Mouse (Mus musculus): ENCODE results near the gene Agpat4. TPM values are rescaled to one million over a fixed set of nuclear protein-coding genes. Genes with fewer than 3 reads are reported as not detected.

The Agpat4 gene
- total and polyA plus RNA-seq, 2 experiments from 2014 or later = 9.2 to 13.4 TPM

DNA sequence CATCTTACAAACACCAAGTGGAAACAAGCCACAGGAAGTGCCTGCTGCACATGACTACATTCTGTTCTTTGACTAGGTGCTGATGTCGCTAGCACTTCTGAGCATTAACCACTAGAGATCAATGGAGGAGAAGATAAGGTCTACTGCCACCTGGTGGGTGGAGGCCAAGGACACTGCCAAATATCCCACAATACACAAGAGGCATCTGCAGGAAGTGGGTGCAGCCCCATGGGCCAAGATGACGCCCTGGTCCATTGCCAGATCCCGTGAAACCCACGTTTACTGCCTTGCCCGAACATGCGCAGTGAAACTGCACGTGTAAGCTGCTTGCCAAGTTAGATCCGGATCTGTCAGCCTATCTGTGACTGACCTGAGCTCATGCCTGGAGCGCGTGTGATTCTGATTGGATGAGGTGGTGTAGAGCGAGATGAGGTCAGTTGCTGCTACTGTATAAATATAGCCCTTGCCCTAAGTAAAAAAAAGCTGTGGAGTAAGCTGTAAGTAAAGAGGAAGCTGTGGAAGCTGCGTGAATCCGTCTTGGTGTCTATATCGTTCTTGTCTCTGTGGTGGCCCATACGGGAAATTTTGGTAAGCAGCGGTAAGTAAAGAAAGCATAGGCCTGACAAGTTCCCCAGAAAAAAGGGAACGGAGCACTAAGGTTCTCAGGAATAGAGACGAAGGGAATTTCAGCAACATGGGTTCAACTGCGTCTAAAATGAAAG, 131.4 kb downstream of the Agpat4 start:
- DNase-seq (ENCODE audit: low spot score) = no peak
- no peak for ATAC-seq (ENCODE audit: insufficient read depth, low read depth)
- H3K36me3 ChIP-seq (replicated peaks; ENCODE audit: control insufficient read depth, insufficient read depth, low read length) = peaks cover 76% of the 10 kb centered on the region

DNA sequence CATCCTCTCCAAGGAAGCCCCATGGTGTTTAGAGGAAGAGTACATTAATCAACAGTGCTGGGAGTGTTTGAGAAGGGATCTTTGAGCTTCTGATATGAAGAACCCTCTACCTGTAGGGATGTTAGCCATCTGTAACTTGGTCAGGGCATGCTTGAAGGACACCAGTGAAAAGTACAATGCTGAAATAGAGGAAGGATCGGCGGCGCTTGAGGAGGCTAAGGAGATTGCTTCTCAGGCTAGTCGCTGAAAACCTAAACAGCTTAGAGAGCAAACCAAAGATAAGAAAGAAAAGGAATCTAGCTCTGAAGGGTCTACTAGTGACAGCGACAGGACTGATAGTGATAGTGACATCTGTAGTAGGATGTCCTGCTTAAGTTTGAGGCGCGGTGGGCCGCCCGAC, 132.1 kb downstream of the Agpat4 start:
- WGBS = 92% methylated on average over 9 of the region's 9 CpGs
- H3K9ac ChIP-seq (replicated peaks; ENCODE audit: low read depth, low read length) = no peak overlapping the region
- no peak overlapping the region for H3K4me2 ChIP-seq (ENCODE audit: low read depth, low read length)
- DNase-seq (ENCODE audit: low spot score) = no peak
- TF ChIP-seq CTCF (IDR thresholded peaks at IDR 0.05; ENCODE audit: low read depth) = no peak
- no peak for TF ChIP-seq EP300 (IDR thresholded peaks at IDR 0.05; ENCODE audit: low read depth)
- H3K36me3 ChIP-seq (replicated peaks; ENCODE audit: control insufficient read depth, insufficient read depth, low read length) = peaks cover 82% of the 10 kb centered on the region
- 0 out of 2 replicates have a peak, but pooled peaks cover 6% of the 10 kb centered on the region for H3K9me3 ChIP-seq (replicated peaks; ENCODE audit: control insufficient read depth, low read length)
- no peak overlapping the region for H3K4me3 ChIP-seq (ENCODE audit: low read depth, low read length)
- H3K27me3 ChIP-seq (ENCODE audit: control insufficient read depth, insufficient read depth, low read length) = no peaks in the 10 kb centered on the region
- ATAC-seq (ENCODE audit: insufficient read depth, low read depth) = no peak
- no peaks in the 10 kb centered on the region for H3K4me1 ChIP-seq (ENCODE audit: control insufficient read depth, insufficient read depth)
- H3K27ac ChIP-seq (ENCODE audit: low read depth) = no peak overlapping the region

More for the DNA sequence above, 131.4 kb downstream of the Agpat4 start:
- no peak overlapping the region for H3K27ac ChIP-seq (ENCODE audit: low read depth)
- H3K4me3 ChIP-seq (ENCODE audit: low read depth, low read length) = no peak overlapping the region
- H3K9ac ChIP-seq (replicated peaks; ENCODE audit: low read depth, low read length) = no peak overlapping the region
- no peak overlapping the region for H3K4me2 ChIP-seq (ENCODE audit: low read depth, low read length)
- WGBS = 92% methylated on average over 19 of the region's 19 CpGs
- H3K9me3 ChIP-seq (replicated peaks; ENCODE audit: control insufficient read depth, low read length) = 0 out of 2 replicates have a peak, but pooled peaks cover 6% of the 10 kb centered on the region
- H3K4me1 ChIP-seq (ENCODE audit: control insufficient read depth, insufficient read depth) = no peaks in the 10 kb centered on the region
- H3K27me3 ChIP-seq (ENCODE audit: control insufficient read depth, insufficient read depth, low read length) = no peaks in the 10 kb centered on the region
- TF ChIP-seq CTCF (IDR thresholded peaks at IDR 0.05; ENCODE audit: low read depth) = peak; percentile 16; the same call in 1 of the 2 replicates
- TF ChIP-seq EP300 (IDR thresholded peaks at IDR 0.05; ENCODE audit: low read depth) = no peak

DNA sequence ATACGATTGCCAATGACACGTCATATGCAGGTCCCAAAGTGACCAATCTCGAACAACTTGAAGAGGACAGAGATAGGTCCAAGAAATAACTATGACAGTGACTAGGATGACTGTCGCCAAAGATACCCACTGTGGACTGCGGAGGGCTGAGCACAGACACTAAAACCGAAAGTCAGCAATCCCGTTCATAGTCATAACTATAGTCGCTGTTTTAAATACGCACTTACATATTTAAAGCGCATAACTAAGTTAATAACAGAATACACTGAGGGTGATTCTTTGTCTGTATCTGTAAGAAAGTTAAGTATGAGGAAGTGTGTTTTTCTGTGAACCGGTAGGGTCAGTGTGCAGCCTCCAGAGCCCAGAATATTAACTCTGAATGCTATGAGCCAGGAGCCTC, 137.6 kb downstream of the Agpat4 start:
- H3K9ac ChIP-seq (replicated peaks; ENCODE audit: low read depth, low read length) = no peak overlapping the region
- ATAC-seq (ENCODE audit: insufficient read depth, low read depth) (no peak), DNase-seq (ENCODE audit: low spot score) (no peak)
- no peak overlapping the region for H3K4me3 ChIP-seq (ENCODE audit: low read depth, low read length)
- H3K4me1 ChIP-seq (ENCODE audit: control insufficient read depth, insufficient read depth) = no peaks in the 10 kb centered on the region
- no peak overlapping the region for H3K27ac ChIP-seq (ENCODE audit: low read depth)
- H3K36me3 ChIP-seq (replicated peaks; ENCODE audit: control insufficient read depth, insufficient read depth, low read length) = peaks cover 94% of the 10 kb centered on the region
- no peak overlapping the region for H3K4me2 ChIP-seq (ENCODE audit: low read depth, low read length)
- H3K9me3 ChIP-seq (replicated peaks; ENCODE audit: control insufficient read depth, low read length) = 0 out of 2 replicates have a peak, but pooled peaks cover 6% of the 10 kb centered on the region
- WGBS = 89% methylated on average over 11 of the region's 11 CpGs
- H3K27me3 ChIP-seq (ENCODE audit: control insufficient read depth, insufficient read depth, low read length) = no peaks in the 10 kb centered on the region
- TF ChIP-seq CTCF (IDR thresholded peaks at IDR 0.05; ENCODE audit: low read depth) (no peak), EP300 (IDR thresholded peaks at IDR 0.05; ENCODE audit: low read depth) (no peak)

DNA sequence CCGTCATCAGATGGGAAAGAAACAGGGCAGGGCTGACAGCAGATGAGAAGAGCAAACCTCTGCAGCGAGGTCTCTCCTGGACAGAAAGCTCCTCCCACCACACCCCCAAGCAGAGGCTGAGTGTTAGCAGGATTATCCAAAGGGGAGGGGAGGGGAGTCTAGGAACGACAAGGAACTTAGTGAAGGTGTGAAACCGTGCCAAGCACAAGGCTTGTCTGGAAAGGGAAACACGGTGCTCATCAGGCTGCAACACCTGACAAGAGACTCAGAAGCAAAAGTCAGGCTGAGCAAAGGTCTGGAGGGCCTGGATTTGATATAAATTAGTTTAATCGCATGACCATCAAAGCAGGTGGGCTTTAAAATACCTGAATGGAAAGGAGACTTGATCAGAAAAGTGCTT, 140.0 kb downstream of the Agpat4 start:
- TF ChIP-seq EP300 (IDR thresholded peaks at IDR 0.05; ENCODE audit: low read depth) (no peak), CTCF (IDR thresholded peaks at IDR 0.05; ENCODE audit: low read depth) (no peak)

DNA sequence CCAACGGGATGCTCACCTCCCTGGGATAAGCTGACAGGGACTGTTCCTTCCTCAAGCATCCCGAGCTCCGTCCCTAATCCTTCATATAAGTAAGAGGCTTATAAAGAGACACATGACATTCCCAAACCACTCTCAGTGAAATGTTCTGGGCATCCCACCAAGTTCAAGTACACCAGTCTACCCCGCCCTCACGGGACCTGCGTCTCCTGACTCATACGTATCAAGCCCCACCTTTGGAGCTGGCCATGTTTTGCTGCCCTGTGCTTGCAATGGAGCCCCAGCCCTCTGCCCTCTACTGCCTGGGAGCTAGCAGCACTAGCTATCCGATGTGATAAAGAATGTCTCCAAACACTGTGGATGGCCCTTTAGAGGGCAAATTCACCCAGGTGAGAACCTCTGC, 141.5 kb downstream of the Agpat4 start:
- ATAC-seq (ENCODE audit: insufficient read depth, low read depth) = no peak
- no peak overlapping the region for H3K4me3 ChIP-seq (ENCODE audit: low read depth, low read length)
- TF ChIP-seq CTCF (IDR thresholded peaks at IDR 0.05; ENCODE audit: low read depth) = no peak
- TF ChIP-seq EP300 (IDR thresholded peaks at IDR 0.05; ENCODE audit: low read depth) = no peak
- H3K4me2 ChIP-seq (ENCODE audit: low read depth, low read length) = no peak overlapping the region
- WGBS = 79% methylated on average over 8 of the region's 8 CpGs
- H3K27ac ChIP-seq (ENCODE audit: low read depth) = no peak overlapping the region
- peaks cover 71% of the 10 kb centered on the region for H3K36me3 ChIP-seq (replicated peaks; ENCODE audit: control insufficient read depth, insufficient read depth, low read length)
- no peaks in the 10 kb centered on the region for H3K27me3 ChIP-seq (ENCODE audit: control insufficient read depth, insufficient read depth, low read length)
- H3K9ac ChIP-seq (replicated peaks; ENCODE audit: low read depth, low read length) = no peak overlapping the region
- H3K4me1 ChIP-seq (ENCODE audit: control insufficient read depth, insufficient read depth) = no peaks in the 10 kb centered on the region
- H3K9me3 ChIP-seq (replicated peaks; ENCODE audit: control insufficient read depth, low read length) = no peaks in the 10 kb centered on the region
- no peak for DNase-seq (ENCODE audit: low spot score)

More for the DNA sequence above, 140.0 kb downstream of the Agpat4 start:
- 59% methylated on average over 6 of the region's 6 CpGs for WGBS
- H3K4me1 ChIP-seq (ENCODE audit: control insufficient read depth, insufficient read depth) = no peaks in the 10 kb centered on the region
- H3K9me3 ChIP-seq (replicated peaks; ENCODE audit: control insufficient read depth, low read length) = no peaks in the 10 kb centered on the region
- ATAC-seq (ENCODE audit: insufficient read depth, low read depth) = no peak
- H3K4me3 ChIP-seq (ENCODE audit: low read depth, low read length) = no peak overlapping the region
- no peaks in the 10 kb centered on the region for H3K27me3 ChIP-seq (ENCODE audit: control insufficient read depth, insufficient read depth, low read length)
- H3K4me2 ChIP-seq (ENCODE audit: low read depth, low read length) = no peak overlapping the region
- no peak overlapping the region for H3K27ac ChIP-seq (ENCODE audit: low read depth)
- H3K9ac ChIP-seq (replicated peaks; ENCODE audit: low read depth, low read length) = no peak overlapping the region
- H3K36me3 ChIP-seq (replicated peaks; ENCODE audit: control insufficient read depth, insufficient read depth, low read length) = peaks cover 85% of the 10 kb centered on the region
- DNase-seq (ENCODE audit: low spot score) = no peak

Data from heart, postnatal 0 days (tissue).